Mouse (Mus musculus): Measurements from ENCODE around the gene Smad3. TPM values are rescaled to one million over a fixed set of nuclear protein-coding genes. Genes with fewer than 3 reads are reported as not detected.

The Smad3 gene
- total and polyA plus RNA-seq, 3 experiments, result 7.5 to 10.2 TPM; not detected in 1

GRCm38 (mm10) chr9:63732700-63733099, 25.1 kb downstream of the Smad3 start:
- no peaks in the 10 kb centered on the region for H3K9me3 ChIP-seq (replicated peaks; ENCODE audit: insufficient read depth, low read length)
- H3K36me3 ChIP-seq (ENCODE audit: control insufficient read depth in 1 of 2, insufficient read depth in 2 of 2, low read length in 2 of 2), result no peaks in the 10 kb centered on the region
- TF ChIP-seq CHD2 (IDR thresholded peaks at IDR 0.05; ENCODE audit: low read length) (no peak), ZKSCAN1 (IDR thresholded peaks at IDR 0.05; ENCODE audit: low read depth, low read length) (no peak), POLR2AphosphoS2 (IDR thresholded peaks at IDR 0.05; ENCODE audit: low read length) (no peak), ELF1 (IDR thresholded peaks at IDR 0.05; ENCODE audit: low read depth, low read length) (no peak), ZNF384 (IDR thresholded peaks at IDR 0.05; ENCODE audit: low read depth, low read length) (no peak), MYC (IDR thresholded peaks at IDR 0.05; ENCODE audit: low read depth, low read length) (no peak), BHLHE40 (IDR thresholded peaks at IDR 0.05; ENCODE audit: borderline replicate concordance, low read depth, low read length) (no peak), SMC3 (IDR thresholded peaks at IDR 0.05; ENCODE audit: low read depth, low read length) (no peak)
- H3K4me1 ChIP-seq (ENCODE audit: control insufficient read depth in 1 of 2, insufficient read depth in 2 of 2, low read length in 2 of 2), result peaks cover 0 to 1% of the 10 kb centered on the region in 2 experiments; a peak in 1 of 4 replicates
- H3K4me3 ChIP-seq (ENCODE audit: control insufficient read depth in 1 of 2, insufficient read depth in 1 of 2, low read depth in 2 of 2, low read length in 2 of 2), result no peak overlapping the region
- H3K27ac ChIP-seq (ENCODE audit: control insufficient read depth, low read depth, low read length), result no peak overlapping the region
- no peak for DNase-seq (ENCODE audit: low read depth, low spot score)
- H3K9ac ChIP-seq (ENCODE audit: control insufficient read depth, low read depth, low read length, poor library complexity, severe bottlenecking), result no peak overlapping the region
- no peaks in the 10 kb centered on the region for H3K79me2 ChIP-seq (ENCODE audit: control insufficient read depth, insufficient read depth, low read length, poor library complexity)
- H3K27me3 ChIP-seq (ENCODE audit: control insufficient read depth in 1 of 2, insufficient read depth in 2 of 2, low read length in 2 of 2), result no peaks in the 10 kb centered on the region

DNA sequence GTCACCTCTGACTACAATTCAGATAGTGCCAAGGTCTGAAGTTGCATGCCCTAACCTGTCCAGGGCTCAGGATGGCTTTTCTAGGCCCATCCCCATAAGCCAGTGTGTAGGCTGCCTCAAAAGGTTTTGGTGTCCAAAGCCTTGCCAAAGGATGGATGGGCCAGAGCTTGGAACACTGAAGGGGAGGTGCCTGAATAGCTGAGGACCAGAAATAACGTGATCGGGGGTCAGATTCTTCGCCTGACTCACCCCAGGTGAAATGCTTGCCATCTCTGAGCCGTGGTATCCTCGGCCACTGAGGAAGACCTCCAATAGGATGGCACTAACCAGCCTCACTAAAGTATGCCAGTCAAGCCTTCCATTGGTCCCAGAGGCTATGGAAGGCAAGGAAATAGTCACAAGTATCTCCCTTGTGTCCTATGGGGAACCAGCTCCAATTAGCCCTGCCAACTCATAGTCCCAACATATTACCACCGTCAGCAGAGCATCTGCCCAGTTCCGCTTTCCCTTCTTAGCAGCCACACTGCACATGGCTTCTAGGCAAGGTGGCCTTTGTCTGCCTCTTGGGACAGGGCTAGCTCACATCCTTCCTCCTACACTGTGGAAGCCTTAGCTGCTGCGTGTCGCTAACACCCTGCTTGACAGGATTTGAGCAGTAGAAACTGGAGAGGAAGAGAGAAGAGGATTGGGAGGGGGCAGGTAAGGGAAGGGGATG, 26.5 kb downstream of the Smad3 start:
- no peak overlapping the region for H3K4me3 ChIP-seq (ENCODE audit: control insufficient read depth in 1 of 2, insufficient read depth in 1 of 2, low read depth in 2 of 2, low read length in 2 of 2)
- no peaks in the 10 kb centered on the region for H3K79me2 ChIP-seq (ENCODE audit: control insufficient read depth, insufficient read depth, low read length, poor library complexity)
- no peak for TF ChIP-seq BHLHE40 (IDR thresholded peaks at IDR 0.05; ENCODE audit: borderline replicate concordance, low read depth, low read length)
- no peak for TF ChIP-seq UBTF (IDR thresholded peaks at IDR 0.05; ENCODE audit: borderline replicate concordance, insufficient read depth, low read depth, low read length)
- no peak for TF ChIP-seq NRF1 (IDR thresholded peaks at IDR 0.05; ENCODE audit: insufficient read depth, low read depth, low read length, poor library complexity, severe bottlenecking)
- TF ChIP-seq CHD1 (IDR thresholded peaks at IDR 0.05; ENCODE audit: low read depth, low read length), result no peak
- no peak for TF ChIP-seq TAL1 (IDR thresholded peaks at IDR 0.05; ENCODE audit: low read length)
- no peak for TF ChIP-seq MAX (IDR thresholded peaks at IDR 0.05; ENCODE audit: low read length)
- TF ChIP-seq EP300 (IDR thresholded peaks at IDR 0.05; ENCODE audit: low read depth in 1 of 2, low read length in 2 of 2), result no peak
- peaks cover 0 to 11% of the 10 kb centered on the region in 2 experiments; a peak in 2 of 4 replicates for H3K36me3 ChIP-seq (ENCODE audit: control insufficient read depth in 1 of 2, insufficient read depth in 2 of 2, low read length in 2 of 2)
- no peaks in the 10 kb centered on the region for H3K27me3 ChIP-seq (ENCODE audit: control insufficient read depth in 1 of 2, insufficient read depth in 2 of 2, low read length in 2 of 2)
- H3K4me1 ChIP-seq (ENCODE audit: control insufficient read depth in 1 of 2, insufficient read depth in 2 of 2, low read length in 2 of 2), result peaks cover 7 to 14% of the 10 kb centered on the region in 2 experiments
- no peaks in the 10 kb centered on the region for H3K9me3 ChIP-seq (replicated peaks; ENCODE audit: insufficient read depth, low read length)
- H3K9ac ChIP-seq (ENCODE audit: control insufficient read depth, low read depth, low read length, poor library complexity, severe bottlenecking), result no peak overlapping the region
- no peak for DNase-seq (ENCODE audit: low read depth, low spot score)
- no peak overlapping the region for H3K27ac ChIP-seq (ENCODE audit: control insufficient read depth, low read depth, low read length)
